Mouse (Mus musculus) forebrain, embryonic 16.5 days (tissue): ENCODE measurements around the gene Slc12a1. TPM values are rescaled to one million over a fixed set of nuclear protein-coding genes. Genes with fewer than 3 reads are reported as not detected.
"Not testable (repeated sequence)": the region's sequence is repeated elsewhere in the genome, so short reads cannot be mapped to it uniquely, and the experiment has no call there.

Source experiments
- ATAC-seq: fragments of 200-750 bp; cut with Nextera tagmentation; 2 replicates; pipeline ENCODE4 v1.8.0; 2017; ENCODE audit warnings: mild to moderate bottlenecking, moderate library complexity
- H3K27ac ChIP-seq: fragments of 300-500 bp; sonication (generic); 2 replicates; pipeline ENCODE4 v1.5.1; 2014; ENCODE audit warnings: low read length, control low read depth
- H3K27me3 ChIP-seq: fragments of 300-500 bp; sonication (generic); replicated peaks from 2 replicates; pipeline ENCODE4 v1.6.1; 2014; ENCODE audit warnings: low read length; ENCODE audit not compliant: control insufficient read depth, insufficient read depth
- H3K36me3 ChIP-seq: fragments of 300-500 bp; sonication (generic); 2 replicates; pipeline ENCODE4 v1.6.1; 2014; ENCODE audit not compliant: control insufficient read depth, insufficient read depth
- H3K4me1 ChIP-seq: fragments of 300-500 bp; sonication (generic); replicated peaks from 2 replicates; pipeline ENCODE4 v1.6.1; 2014; ENCODE audit warnings: low read length; ENCODE audit not compliant: control insufficient read depth, insufficient read depth
- H3K4me2 ChIP-seq: fragments of 300-500 bp; sonication (generic); 2 replicates; pipeline ENCODE4 v1.6.1; 2014; ENCODE audit warnings: mild to moderate bottlenecking, low read length, control low read depth
- H3K4me3 ChIP-seq: fragments of 300-500 bp; sonication (generic); replicated peaks from 2 replicates; pipeline ENCODE4 v1.5.1; 2014; ENCODE audit warnings: mild to moderate bottlenecking, low read length, control low read depth
- H3K9ac ChIP-seq: fragments of 300-500 bp; sonication (generic); replicated peaks from 2 replicates; pipeline ENCODE4 v1.6.1; 2014; ENCODE audit warnings: low read depth, low read length, control low read depth
- H3K9me3 ChIP-seq: fragments of 300-500 bp; sonication (generic); 2 replicates; pipeline ENCODE4 v1.6.1; 2016; ENCODE audit warnings: low read length; ENCODE audit not compliant: control insufficient read depth
- WGBS: fragments of 180-500 bp; shearing (Covaris S2); extraction: QIAGEN DNeasy Blood & Tissue Kit; methylation state at CpG from one replicate; pipeline ENCODE4 v1.1.7; 2014; 5-methylcytosine and 5-hydroxymethylcytosine counted together
- polyA plus RNA-seq: library from polyadenylated mRNA; unstranded; fragments of >200 nt; fragmentation: Nextera tagmentation; extraction: Ambion mirVana; gene quantifications from 2 replicates; pipeline ENCODE4 v1.2.1, GENCODE M21; 2015

The Slc12a1 gene
- polyA plus RNA-seq: 0.04 TPM in 1 of 2 replicates, not detected in the other

GRCm38 (mm10) chr2:125152388-125152787 lies at the start of gene Slc12a1:
Gene Slc12a1, plus strand, starts transcription at chr2:125152505.
- no peak for ATAC-seq
- Histone ChIP-seq H3K27ac (no peak within 1 kb of the TSS), H3K9ac (no peak within 1 kb of the TSS), H3K36me3 (no peaks in the 10 kb centered on the region), H3K4me3 (no peak within 1 kb of the TSS), H3K9me3 (no peaks in the 10 kb centered on the region), H3K4me2 (no peak within 1 kb of the TSS), H3K4me1 (no peaks in the 10 kb centered on the region), H3K27me3 (no peaks in the 10 kb centered on the region)
- 89% methylated on average over 6 of the region's 6 CpGs for WGBS

GRCm38 (mm10) chr2:125104491-125104890 lies 47.8 kb upstream of the Slc12a1 start:
- H3K4me1 ChIP-seq, H3K27me3 ChIP-seq, H3K27ac ChIP-seq, H3K9me3 ChIP-seq, ATAC-seq, H3K9ac ChIP-seq, H3K4me2 ChIP-seq, H3K4me3 ChIP-seq: not testable (repeated sequence)
- 97% methylated on average over 13 of the region's 13 CpGs for WGBS
- H3K36me3 ChIP-seq: peaks cover 19% of the 10 kb centered on the region

- H3K4me1 ChIP-seq, ATAC-seq, H3K27ac ChIP-seq, H3K4me3 ChIP-seq, H3K4me2 ChIP-seq, H3K27me3 ChIP-seq, H3K9me3 ChIP-seq, H3K9ac ChIP-seq: not testable (repeated sequence)
- WGBS: 70% methylated on average over 4 of the region's 4 CpGs
- H3K36me3 ChIP-seq: peaks cover 16% of the 10 kb centered on the region
These were observed 45.8 kb upstream of the Slc12a1 start for GRCm38 (mm10) chr2:125106536-125106935.

GRCm38 (mm10) chr2:125119381-125120110 lies 32.8 kb upstream of the Slc12a1 start:
- WGBS: 72% methylated on average over 6 of the region's 6 CpGs
- ATAC-seq: no peak
- no peak overlapping the region for H3K9ac ChIP-seq
- no peaks in the 10 kb centered on the region for H3K9me3 ChIP-seq
- H3K4me3 ChIP-seq: no peak overlapping the region
- no peak overlapping the region for H3K4me2 ChIP-seq
- no peaks in the 10 kb centered on the region for H3K27me3 ChIP-seq
- H3K36me3 ChIP-seq: peaks cover 6% of the 10 kb centered on the region
- H3K4me1 ChIP-seq: peaks cover 23% of the 10 kb centered on the region
- H3K27ac ChIP-seq: peak overlapping the region; percentile 33; the same call in 1 of the 2 replicates

DNA sequence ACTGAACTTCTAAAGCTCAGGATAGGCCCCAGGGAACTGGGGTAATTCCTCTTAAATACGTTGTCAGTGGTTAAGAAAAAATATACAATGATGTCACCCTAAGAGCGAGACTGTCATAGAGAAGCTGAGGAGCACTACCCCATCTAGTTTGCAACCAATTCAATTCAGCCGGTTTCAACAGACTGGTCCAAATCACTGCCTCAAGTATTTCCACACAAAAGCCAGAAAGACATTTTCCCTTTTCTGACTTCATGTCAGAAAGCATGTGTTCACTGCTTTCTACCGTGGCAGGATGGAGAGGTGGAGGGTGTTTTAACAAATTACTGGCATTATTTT lies 30.0 kb upstream of the Slc12a1 start:
- no peaks in the 10 kb centered on the region for H3K27me3 ChIP-seq
- peak overlapping the region; percentile 74 for H3K4me3 ChIP-seq
- WGBS: under 1% methylated on average over 4 of the region's 4 CpGs
- H3K9me3 ChIP-seq: no peaks in the 10 kb centered on the region
- H3K9ac ChIP-seq: peak overlapping the region; percentile 95
- peak overlapping the region; percentile 94 for H3K4me2 ChIP-seq
- peak; percentile 39 for ATAC-seq
- peak overlapping the region; percentile 96 for H3K27ac ChIP-seq
- no peaks in the 10 kb centered on the region for H3K36me3 ChIP-seq
- H3K4me1 ChIP-seq: peaks cover 23% of the 10 kb centered on the region

- ATAC-seq: peak; percentile 72
- Histone ChIP-seq H3K4me1 (peaks cover 23% of the 10 kb centered on the region), H3K9me3 (no peaks in the 10 kb centered on the region), H3K9ac (peak overlapping the region; percentile 95), H3K36me3 (no peaks in the 10 kb centered on the region), H3K4me3 (peak overlapping the region; percentile 74), H3K4me2 (peak overlapping the region; percentile 94), H3K27ac (peak overlapping the region; percentile 96), H3K27me3 (no peaks in the 10 kb centered on the region)
- under 1% methylated on average over 46 of the region's 59 CpGs for WGBS
These were observed 29.5 kb upstream of the Slc12a1 start for GRCm38 (mm10) chr2:125122624-125123476.

GRCm38 (mm10) chr2:125123477-125123852 lies 28.8 kb upstream of the Slc12a1 start, which contains the start of gene Myef2:
Gene Myef2, minus strand, starts transcription at chr2:125123661.
- Histone ChIP-seq H3K4me2 (peak within 1 kb of the TSS; percentile 94), H3K27me3 (no peaks in the 10 kb centered on the region), H3K4me1 (peaks cover 23% of the 10 kb centered on the region), H3K9me3 (no peaks in the 10 kb centered on the region), H3K4me3 (peak within 1 kb of the TSS; percentile 74), H3K27ac (peak within 1 kb of the TSS; percentile 96), H3K9ac (peak within 1 kb of the TSS; percentile 95), H3K36me3 (no peaks in the 10 kb centered on the region)
- peak; percentile 85 for ATAC-seq
- under 1% methylated on average over 30 of the region's 48 CpGs for WGBS

- Histone ChIP-seq H3K27ac (no peak overlapping the region), H3K9ac (no peak overlapping the region), H3K9me3 (no peaks in the 10 kb centered on the region), H3K4me1 (peaks cover 10% of the 10 kb centered on the region), H3K4me3 (no peak overlapping the region), H3K27me3 (no peaks in the 10 kb centered on the region), H3K4me2 (no peak overlapping the region), H3K36me3 (no peaks in the 10 kb centered on the region)
- no peak for ATAC-seq
- WGBS: 37% methylated on average over 4 of the region's 4 CpGs
These were observed 26.5 kb upstream of the Slc12a1 start for GRCm38 (mm10) chr2:125125824-125126223.

DNA sequence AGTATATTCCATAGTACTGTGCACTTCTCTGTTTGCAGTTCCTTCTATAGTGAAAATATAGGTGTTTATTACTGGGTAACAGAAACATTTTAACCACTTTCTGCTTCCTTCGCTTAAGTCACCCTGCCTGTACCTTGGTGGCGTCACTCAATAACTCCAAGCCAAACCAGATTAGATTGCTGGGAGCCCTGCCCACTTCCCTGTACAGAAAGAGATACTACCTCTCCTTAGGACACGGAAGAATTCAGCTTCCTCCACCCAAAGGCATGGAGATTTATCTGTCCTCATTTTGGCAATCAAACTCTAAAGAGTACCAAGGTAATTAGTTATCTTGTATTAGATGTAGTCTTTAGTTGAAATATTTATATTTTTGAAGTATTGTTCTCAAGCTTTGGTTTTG lies 25.5 kb upstream of the Slc12a1 start:
- Histone ChIP-seq H3K9me3 (no peaks in the 10 kb centered on the region), H3K27ac (no peak overlapping the region), H3K4me3 (no peak overlapping the region), H3K4me1 (peaks cover 2% of the 10 kb centered on the region), H3K36me3 (no peaks in the 10 kb centered on the region), H3K9ac (no peak overlapping the region), H3K4me2 (no peak overlapping the region), H3K27me3 (no peaks in the 10 kb centered on the region)
- ATAC-seq: no peak
- WGBS: 90% methylated on average over 3 of the region's 3 CpGs
